Mouse (Mus musculus) lung, postnatal 4 days (tissue): ENCODE results near the gene F8.

ENCODE experiments used
- DNase-seq, 2 experiments: peaks; one replicate each; pipeline ENCODE4 v3.0.0; 2021

F8 gene

GRCm38 (mm10) chrX:75137729-75138128 is 244.7 kb downstream of the F8 start:
- no peak for DNase-seq

- no peak for DNase-seq
These were observed 245.5 kb downstream of the F8 start for GRCm38 (mm10) chrX:75136938-75137337.

DNA sequence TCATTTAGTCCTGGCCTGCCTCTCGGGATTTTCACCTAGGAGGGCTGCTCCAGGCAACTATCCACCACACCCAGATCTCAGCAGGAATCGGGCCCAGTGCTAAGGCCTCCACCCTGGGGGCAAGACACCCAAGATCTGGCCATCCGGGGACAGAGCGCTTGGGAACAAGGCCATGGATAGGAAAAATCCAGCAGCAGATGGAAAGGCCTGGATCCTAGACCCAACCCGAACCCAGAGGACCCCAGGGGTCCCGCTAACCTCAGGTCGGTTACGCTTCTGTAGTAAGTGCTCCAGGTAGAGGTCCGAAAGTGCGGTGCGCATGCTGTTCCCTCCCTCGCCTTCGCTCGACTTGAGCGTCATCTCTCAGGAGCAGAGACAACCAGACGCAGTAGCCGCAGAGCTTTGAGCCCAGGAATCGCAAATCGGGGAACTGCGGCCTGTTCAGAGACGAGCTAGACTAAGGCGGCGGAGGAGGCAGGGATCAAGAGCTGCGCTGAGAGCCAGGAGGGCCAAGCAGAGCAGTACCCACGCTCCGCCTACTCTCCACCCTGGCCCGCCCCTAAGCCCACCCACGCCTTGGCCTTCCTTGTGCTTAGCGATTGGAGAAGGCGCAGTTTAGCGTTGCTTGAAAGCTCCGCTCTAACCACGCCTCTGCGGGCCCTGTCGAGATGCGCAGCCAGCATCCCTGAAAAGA is 251.8 kb downstream of the F8 start, which contains the start of gene Mpp1:
Gene Mpp1 (minus strand): TSS at position 550 of the 694 bp plus-strand sequence.
- DNase-seq: peak; percentile 85 to 88

DNA sequence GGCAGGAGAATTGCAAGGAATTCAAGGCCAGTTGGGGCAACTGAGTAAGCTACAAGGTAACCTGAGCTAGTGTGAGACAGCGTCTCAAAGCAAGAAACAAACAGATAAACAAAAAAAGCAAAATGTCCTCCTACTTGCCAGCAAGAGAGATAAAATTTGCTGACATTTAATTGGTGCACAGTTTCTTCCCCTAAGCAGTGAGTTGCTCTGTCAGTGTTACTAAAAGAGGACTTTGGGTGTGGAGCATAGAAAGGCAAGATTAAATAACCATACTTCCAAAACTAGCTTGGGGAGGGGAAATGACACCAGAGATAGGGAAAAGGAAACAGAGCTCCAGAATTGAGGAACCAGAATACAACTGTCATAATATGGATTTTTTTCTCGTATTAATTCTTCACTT is 252.9 kb downstream of the F8 start:
- no peak for DNase-seq

GRCm38 (mm10) chrX:75128333-75128980 is 254.0 kb downstream of the F8 start:
- no peak for DNase-seq

DNA sequence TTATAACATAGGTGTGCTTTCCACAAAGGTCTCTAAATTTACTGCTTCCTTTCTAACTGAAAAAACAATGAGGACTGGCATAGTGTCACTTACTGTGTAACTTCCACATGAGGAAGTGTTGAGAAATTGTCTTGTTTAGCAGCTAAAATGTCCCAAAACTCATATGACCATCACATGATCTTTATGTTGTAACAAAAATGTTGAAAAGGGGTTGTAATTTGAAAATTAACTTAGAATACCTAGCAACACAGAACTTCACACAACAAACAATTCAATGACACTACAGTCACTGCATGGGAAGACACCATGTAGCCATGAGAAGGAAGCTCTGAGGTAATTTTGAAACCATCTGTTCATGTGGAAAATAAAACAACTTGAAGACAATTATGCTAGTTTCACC is 255.5 kb downstream of the F8 start:
- DNase-seq: no peak

DNA sequence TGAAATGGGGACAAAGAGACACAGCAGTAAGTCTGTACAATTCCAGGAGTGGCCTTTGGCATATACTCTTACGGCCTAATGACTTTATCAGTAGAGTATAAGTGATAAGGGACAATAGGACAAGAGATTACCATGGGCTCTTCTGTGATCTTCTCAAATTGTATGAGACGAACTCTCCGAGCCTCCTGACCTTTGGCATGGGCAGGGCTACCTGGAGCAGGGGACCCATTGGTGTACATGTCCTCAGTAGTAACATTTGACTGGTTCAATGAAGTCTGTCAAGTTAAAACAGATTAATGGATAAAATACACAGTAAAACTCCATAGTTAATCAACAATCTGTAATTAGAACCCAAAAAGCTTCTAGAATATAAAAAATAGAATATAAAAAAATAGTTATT is 256.8 kb downstream of the F8 start:
- DNase-seq: no peak
